Mouse (Mus musculus): ENCODE measurements around the gene Nectin1.

The Nectin1 gene

DNA sequence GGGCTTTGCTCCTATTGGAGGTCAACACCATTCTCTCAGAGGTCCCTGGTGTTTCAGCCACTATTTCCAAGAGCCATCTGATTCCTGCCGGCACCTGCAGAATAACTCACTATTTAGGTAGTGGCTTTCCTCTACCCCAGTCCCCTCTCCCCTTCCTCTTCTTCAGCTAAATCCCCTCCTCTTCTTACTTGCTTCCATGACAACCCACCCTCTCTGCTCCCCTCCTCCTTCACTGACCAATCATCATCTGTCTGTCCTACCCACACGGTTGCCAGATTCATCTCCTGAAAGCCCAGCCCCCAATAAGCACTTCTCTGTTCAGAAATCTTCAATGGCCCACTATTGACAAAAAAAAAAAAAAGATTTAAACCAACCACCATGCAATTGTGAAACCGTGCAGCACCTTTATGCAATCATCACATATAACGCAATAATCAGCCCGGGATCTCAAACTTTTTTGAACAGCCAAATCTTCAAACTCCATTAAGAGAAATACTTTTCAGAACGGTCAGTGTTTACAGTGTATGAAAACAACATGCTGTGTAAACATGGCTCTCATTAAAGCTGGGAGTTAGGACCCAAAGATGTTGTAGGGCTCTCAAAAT is 5.2 kb upstream of the Nectin1 start:
- DNase-seq (ENCODE audit: inconsistent age in 2 of 2, low spot score in 1 of 2) = no peak

DNA sequence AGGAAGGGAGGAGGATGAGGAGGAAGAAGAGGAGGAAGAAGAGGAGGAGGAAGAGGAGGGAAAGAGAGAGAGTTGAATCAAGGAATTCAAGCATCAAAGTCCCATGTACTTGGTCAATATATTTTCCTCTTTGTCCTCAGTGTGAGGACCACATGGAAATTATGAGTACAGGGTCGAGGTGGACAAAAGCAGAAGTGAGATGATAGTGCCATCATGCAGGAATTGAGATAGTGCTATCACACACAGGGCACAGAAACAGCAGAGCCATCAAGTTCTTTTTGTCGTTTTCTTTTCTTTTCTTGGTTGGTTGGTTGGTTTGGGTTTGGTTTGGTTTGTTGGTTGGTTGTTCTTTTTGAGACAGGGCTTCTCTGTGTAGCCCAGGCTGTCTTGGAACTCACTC is 2.5 kb upstream of the Nectin1 start:
- DNase-seq (ENCODE audit: inconsistent age in 2 of 2, low spot score in 1 of 2) = no peak

DNA sequence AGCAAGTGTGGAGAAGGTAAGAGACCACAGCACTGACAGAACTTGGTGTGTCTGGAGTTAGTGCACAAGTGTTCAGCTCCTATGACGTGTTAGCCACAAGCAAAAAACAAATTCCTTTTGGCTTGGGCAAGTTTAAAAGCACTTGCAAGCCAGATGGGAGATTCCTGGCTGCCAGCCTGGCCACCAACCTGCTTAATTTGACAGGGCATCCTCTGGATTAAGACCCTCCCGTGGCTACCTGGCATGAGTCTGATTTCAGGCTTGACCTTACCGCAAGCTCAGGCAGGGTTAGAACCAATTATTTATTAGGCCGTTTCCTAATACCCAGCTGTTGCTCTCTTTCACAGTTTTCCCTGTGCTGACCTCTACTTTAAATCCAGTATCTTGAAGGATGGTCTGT is 1.7 kb upstream of the Nectin1 start:
- no peak for DNase-seq (ENCODE audit: inconsistent age in 2 of 2, low spot score in 1 of 2)

DNA sequence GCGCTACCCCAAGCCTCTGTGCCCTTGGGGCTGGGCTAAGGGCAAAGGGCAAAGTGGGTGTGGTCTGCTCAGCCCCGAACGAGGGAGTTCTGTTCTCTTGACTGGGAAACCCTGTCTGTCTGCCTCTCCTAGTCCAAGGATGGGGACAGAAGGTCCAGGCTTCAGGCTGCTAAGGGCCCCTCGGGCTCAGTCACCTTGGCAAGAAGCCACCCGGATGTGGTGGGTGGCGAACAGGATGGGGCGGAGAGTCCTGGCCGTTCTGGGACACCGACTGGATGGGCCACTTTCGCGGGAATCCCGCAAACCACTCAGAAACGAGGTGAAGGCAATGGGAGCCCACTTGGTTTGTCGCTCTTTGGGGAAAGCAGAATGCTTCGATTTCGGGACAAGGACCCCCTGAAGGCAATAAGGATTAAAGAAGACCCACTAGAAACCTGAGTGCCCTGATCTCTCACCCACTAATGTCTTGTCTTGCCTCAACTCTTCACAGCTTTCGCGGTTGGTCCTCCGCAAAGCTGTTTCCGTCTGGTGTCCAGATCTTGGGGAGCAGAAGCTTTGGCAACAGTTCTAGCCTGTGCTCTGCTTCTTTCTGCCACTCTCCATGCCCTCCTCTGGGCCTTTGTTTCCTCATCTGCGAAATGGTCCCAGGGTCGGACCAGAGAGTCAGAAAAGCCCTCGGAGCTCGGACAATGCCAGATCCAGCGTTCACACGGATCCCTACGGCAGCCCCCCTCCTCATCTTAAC is 710 bp upstream of the Nectin1 start:
- peak; percentile 91 to 93 for DNase-seq (ENCODE audit: inconsistent age in 2 of 2, low spot score in 1 of 2)

DNA sequence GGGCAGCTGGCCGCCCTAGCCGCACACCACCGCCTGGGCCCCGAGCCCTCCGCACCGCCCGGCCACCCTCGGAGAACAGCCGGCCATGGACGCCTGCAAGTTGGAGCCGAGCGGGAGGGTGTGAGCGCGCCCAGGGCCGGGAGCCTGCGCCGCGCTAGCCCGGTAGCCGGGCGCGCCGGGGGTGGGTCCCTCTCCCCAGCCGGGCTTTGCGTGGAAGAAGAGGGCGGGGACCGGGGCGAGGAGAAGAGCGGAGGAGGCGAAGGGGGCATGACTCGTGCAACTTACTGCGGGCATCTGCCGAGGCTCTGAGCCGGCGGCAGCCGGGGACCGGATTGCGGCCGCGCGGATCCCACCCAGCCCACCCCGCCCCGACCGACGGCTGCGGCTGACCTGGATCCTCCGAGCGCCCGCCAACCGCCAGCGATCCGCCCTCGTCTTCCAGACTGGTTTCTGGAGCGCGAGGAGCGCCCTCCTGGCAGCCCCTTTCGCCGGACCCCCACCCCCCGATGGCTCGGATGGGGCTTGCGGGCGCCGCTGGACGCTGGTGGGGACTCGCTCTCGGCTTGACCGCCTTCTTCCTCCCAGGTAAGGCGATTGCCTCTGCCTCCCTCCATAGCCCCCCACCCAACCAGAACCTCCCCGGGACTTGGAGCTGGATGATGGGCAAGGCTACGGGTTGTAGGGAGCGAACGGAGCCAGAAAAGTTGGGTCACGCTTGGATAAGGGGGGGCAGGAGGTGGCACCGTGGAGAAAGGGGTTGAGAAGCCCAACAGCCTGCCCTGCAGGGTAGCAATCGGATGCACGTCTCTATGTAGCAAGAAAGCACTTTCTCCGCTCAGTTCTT is 576 bp downstream of the Nectin1 start:
- DNase-seq (ENCODE audit: inconsistent age in 2 of 2, low spot score in 1 of 2) = peak in 1 of 2 experiments; percentile 65

DNA sequence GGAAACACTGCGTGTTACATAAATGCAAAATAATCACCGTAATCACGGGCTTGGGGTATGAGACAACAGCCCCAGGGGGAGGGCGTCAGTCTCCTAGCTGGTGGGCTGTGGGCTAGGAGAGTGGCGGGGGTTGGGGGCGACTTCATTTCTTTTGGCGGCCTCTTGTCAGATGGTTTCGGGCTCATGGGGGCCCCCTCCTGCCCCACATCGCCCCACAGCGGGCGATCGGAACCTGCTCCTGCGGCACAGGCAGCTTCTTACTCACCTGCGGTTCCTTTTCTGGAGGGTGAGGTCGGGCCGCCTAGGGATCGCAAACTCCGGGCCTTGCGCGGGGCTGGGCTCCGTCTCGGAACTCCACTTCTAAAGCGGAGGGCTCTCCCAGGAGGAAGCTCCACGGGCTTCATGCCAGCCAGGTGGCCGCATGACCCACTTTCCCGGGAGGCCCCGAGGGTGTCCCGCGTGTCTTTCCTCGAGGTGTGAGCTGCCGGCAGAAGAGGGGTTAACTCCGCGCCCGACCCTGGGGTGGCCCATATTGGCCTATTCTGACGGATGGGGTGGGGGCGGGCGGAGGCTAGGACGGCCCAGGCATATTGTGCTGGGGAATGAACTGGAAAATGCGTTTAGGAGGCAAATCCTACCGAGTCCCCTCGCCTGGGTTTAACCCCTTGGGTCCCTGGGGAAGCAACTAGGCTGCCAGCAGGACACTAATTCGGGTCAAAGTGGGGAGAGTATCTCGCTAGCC is 1.4 kb downstream of the Nectin1 start:
- DNase-seq (ENCODE audit: inconsistent age in 2 of 2, low spot score in 1 of 2) = peak; percentile 60 to 81

DNA sequence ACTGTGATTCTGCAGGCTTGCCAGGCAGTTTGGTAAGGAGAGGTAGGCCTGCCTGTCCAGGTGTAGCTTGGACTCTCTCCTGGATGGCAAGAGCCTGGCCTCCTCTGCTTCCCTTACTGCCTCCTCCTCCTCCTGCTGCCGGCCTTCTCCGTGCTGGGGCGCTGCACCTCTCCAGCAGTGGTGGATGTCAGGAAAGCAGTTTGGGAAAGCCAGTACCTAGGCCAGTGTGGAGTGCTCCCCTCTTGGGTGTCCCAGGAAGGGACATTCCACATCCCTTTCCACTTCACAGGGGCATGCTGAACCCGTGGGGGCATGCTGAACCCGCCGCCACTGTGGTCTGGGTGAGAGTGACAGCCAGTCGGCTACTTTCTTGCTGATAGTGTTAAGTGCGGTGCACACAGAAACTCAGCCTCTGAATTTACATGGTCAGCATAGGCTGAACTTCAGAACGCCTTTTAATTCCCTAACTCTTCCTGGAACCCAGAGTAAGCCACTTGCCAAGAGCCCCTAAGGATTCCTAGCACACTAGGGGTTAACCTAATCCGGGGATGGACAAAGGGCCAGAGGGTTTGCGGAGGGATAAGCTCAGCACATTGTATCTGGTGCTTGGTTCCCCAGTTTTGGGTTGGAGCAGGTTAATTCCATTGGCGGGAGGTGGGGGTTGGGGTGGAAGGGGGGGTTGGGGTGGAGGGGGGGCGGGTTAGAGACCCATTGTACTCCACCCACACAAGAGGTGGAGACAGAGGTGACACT is 2.3 kb downstream of the Nectin1 start:
- DNase-seq (ENCODE audit: inconsistent age in 2 of 2, low spot score in 1 of 2) = no peak

DNA sequence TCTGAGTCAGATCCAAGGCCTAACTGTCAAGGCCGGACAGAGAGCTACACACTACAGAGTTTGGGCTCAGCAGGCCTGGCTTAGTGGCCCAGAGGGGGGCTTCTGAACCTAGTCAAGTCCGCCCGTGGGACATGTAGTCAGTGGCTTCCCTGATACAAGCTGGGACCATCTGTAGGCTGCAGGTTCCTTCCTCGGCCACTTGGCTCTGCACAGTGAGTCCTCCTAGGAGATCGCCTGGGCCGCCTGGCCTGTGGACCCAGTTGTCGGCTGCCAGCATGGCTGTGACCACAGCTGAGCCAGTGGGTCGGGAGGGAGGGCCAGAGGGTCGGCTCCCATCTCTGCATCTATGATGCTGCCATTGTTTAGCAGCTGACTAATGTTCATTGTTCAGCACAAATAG is 3.9 kb downstream of the Nectin1 start:
- DNase-seq (ENCODE audit: inconsistent age in 2 of 2, low spot score in 1 of 2) = peak; percentile 47 to 77

DNA sequence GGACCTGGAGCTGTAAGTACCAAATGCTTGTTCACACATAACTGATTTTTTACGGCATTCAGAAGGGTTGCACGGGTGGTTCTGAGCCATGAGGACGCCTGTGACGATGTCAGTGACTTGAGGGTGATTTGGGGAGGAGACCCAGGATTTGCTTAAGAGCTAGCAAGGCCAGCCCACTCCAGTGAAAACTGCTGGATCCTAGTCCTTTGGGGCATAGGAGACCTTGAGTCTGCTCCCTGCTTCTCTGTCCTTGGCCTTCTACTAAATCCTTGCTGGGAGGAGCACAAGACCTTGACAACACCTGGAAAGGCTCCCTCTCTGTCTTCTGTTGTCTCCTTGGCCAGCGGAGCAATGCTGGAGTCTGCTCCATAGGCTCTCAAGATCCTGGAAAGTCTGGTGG is 4.7 kb downstream of the Nectin1 start:
- peak; percentile 50 to 79 for DNase-seq (ENCODE audit: inconsistent age in 2 of 2, low spot score in 1 of 2)

DNA sequence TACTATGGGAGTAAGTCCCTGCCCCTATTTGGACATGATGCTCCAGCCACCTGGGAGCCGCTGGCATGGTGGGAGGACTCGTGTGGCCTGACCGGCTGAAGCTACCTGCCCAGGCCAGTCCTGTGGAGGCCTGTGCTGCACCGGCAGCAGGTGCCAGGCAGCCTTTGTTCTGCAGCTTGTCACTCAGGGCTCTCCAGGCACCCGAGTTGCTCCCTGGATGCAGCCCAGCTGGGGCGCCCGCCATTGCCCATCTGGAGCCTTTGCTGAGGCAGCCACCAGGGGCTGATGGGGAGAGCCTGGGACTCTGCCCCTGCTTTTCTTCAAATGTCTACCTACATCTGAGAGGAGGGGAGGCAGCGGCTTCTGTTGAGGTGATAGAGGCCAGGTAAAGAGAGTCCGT is 6.3 kb downstream of the Nectin1 start:
- no peak for DNase-seq (ENCODE audit: inconsistent age in 2 of 2, low spot score in 1 of 2)

DNA sequence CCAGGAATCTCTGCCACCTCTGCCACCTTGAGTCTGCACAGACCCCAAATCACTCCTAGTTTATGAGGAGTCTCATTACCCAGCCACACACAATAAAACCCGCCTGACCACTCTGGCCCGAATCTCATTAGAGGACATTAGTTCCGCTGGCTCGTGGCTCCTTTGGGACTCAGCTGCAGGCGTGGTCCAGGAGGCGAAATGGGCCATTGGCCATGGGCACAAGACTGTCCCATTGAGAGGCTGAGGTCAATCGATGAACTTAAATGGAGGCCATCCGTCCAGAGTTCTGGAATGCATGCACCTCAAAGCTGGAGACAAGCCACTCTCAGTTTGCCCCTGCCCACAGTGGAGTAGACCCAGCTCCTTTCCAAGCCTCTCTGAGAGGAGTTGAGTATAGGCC is 7.3 kb downstream of the Nectin1 start:
- no peak for DNase-seq (ENCODE audit: inconsistent age in 2 of 2, low spot score in 1 of 2)

DNA sequence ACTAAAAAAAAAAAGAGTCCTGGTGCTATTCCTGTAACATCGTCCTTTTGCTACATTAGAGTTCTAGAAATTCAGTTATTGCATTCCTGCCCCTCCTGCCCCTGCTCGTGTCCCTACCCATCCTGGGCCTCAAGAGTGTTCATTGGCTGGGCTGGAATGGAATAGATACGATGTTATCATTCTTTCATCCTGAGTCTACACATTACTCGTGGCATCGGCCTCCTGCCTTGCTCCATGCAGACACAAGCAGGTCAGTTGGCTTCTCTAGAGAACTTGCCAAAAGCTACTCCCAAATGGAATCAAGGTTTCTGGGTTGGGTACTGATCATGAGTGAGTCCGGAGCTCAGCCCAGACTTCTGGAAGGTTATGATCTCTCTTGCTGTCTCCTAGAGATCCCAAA is 9.7 kb downstream of the Nectin1 start:
- no peak for DNase-seq (ENCODE audit: inconsistent age in 2 of 2, low spot score in 1 of 2)

DNA sequence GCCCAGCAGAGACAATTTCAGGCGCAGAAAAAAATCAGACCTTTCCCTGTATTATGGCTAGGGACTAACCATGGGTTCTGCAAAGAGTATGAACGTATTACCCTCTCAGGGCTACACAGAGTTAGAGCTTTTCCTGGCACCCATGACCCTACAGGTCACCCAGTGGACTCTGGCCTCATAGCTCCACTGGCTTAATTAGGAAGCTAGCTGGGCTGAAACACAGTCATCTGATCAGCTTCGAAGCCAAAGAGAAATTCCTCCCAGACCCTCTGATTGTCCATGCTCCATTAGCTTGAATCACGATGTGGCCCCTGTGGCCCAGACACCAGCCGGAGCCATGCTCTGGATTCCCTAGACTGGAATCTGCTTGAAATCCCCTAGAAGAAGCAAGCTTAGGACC is 10.3 kb downstream of the Nectin1 start:
- no peak for DNase-seq (ENCODE audit: inconsistent age in 2 of 2, low spot score in 1 of 2)

DNA sequence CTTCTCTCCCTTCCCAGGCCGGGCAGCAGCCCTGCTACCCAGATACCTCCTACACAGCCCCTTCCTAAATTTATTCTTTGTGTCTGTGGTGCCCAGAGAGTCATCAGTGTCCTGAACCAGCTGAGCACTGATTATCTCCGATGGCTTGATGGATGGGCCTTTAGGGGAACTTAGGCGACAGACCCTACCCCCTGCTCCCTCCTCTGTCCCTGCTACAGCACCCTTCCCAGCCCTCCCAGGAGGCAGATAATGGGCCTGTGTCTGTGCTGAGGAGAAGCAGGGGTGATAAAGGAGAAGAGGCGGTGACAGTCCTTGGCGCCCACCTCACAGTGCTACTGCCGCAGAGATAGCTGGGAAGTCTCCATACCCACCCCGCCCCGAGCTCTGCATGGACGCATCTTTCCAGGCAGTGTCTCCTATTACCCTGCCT is 11.0 kb downstream of the Nectin1 start:
- DNase-seq (ENCODE audit: inconsistent age in 2 of 2, low spot score in 1 of 2) = no peak

DNA sequence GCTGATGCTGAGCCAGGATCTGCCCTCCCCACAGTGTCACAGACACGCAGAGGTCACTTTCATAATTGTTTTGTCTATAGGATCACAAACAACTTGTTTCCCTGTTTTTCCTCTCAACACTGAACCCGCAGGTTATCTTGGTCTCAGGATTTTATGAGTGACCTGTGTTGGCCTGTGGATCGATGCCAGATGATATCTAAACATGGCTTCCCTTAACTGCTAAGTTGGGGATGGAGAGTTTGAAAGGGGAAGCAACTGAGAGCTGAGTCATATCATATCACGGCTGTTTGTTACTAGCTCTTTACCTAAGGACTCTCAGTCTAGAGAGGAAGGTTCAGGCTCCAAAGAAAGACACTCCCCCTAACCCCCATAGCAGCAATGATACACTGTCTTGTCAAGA is 11.7 kb downstream of the Nectin1 start:
- DNase-seq (ENCODE audit: inconsistent age in 2 of 2, low spot score in 1 of 2) = no peak

DNA sequence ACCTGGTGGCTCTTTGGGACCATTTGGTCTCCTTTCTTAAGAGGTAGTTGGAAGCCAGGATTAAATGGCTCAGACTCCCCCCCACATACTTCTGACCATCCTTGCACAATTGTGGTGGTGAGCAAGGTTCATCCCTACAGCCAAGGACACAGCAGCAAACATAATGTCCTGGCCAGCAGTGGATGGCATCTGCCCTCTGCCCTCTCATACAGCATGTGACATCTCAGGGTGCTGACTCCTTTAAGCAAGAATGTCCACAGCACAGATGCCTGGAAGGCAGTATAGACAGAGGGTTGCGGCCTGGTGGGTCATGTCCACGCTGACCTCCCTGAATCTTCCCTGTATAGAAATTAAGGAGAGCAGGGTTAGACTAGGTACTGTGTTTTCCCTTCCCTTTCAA is 12.1 kb downstream of the Nectin1 start:
- peak; percentile 49 to 66 for DNase-seq (ENCODE audit: inconsistent age in 2 of 2, low spot score in 1 of 2)

DNA sequence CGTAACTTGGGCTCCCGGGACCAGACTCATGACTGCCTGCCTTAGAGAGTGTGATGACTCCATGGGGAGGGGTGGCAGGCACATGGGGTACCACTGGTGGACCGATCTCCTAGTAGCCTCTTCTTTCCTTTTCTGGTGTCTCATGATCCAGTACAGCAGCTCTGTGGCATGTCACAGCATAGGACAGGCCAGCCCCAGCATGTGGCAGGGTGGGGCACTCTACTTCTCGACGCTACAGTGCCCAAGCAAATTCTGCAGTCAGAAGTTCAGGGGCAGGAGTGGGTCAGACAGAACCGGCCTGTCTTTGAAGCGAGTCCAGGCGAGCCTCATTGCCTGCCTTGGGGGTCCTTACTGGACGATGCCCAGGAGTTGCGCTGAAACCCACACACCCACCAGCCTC is 13.4 kb downstream of the Nectin1 start:
- DNase-seq (ENCODE audit: inconsistent age in 2 of 2, low spot score in 1 of 2) = no peak

DNA sequence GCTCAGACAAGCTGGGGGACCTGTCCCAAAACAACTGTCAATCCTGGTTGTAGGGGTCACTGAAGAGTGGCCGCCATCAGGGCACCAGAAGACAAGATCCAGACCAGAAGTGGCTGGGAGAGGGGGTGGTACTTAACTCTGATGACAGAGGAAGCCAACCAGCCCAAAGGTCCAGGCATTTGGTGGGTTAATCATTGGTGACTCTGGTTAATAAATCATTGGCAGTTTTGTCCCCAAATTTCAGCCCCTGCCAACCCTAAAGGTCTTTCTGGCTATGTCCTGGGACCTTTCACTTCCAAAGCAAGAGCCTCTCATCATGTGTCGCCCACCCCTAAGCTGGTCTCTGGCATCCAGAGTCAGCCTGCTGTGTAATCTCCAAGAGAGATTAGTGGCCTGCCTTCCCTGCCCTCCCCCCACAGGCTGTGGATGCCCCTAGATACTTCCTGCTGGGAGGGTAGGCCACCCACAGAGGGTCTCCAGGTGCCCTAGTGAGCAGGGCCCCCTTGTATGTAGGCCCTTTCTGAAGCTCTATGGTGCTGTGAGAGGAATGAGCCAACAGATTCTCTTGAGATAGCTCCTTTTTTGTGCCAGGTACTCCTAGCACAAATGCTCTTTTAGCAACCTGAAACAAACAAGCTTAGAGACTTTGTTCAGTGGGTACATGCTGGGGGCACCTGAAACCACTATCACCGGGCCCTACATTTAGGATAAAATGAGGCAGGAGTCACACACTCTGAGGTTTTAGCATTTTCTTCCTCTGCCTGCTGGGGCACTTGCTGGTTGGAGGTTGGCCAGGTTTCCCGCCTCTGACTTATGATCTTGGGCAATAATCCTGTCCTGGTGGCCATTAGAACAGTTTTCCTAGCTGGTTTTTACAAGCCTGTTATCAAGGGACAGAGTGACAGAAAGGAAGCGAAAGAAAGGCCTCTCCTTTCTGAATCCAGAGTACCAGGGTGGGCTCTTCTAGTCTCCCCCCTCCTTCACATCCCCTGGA is 14.5 kb downstream of the Nectin1 start:
- peak in 1 of 2 experiments; percentile 82 for DNase-seq (ENCODE audit: inconsistent age in 2 of 2, low spot score in 1 of 2)

DNA sequence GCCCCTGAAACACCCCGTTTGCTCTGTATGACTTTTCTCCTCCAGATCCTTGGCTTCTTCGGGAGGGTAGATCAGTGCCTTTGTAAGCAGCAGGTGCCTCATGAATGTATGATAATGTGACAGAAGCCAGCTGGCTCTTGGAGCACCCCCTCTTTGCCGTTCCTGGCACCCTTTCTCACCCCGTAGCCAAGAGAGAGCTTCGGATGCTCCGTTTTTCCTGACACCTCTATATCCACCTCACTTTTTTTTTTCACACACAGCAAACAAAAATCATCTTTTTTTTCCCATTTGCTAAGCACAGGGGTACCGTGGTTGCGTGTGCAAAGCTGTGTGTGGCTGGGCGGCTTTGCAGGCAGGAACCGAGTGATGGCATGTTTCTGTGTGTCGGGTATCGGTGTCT is 16.3 kb downstream of the Nectin1 start:
- DNase-seq (ENCODE audit: inconsistent age in 2 of 2, low spot score in 1 of 2) = no peak

All from adrenal gland, adult (tissue).